Mouse (Mus musculus): Measurements from ENCODE around the gene Fam107a.

GRCm38 (mm10) chr14:8335947-8336346 is 18.1 kb upstream of the Fam107a start:
- no peak for TF ChIP-seq EP300 (IDR thresholded peaks at IDR 0.05)
- no peak for TF ChIP-seq CTCF (IDR thresholded peaks at IDR 0.05)
